Mouse (Mus musculus) left cerebral cortex, postnatal 4 days (tissue): ENCODE measurements around the gene 1700016K19Rik. TPM values are rescaled to one million over a fixed set of nuclear protein-coding genes. Genes with fewer than 3 reads are reported as not detected.

Experiments
- DNase-seq: peaks from one replicate; pipeline ENCODE4 v3.0.0-alpha.2; 2022
- intact Hi-C: fragments of 180-260 bp; cut with DNase I; formaldehyde crosslinking; loops from one replicate; pipeline ENCODE4 v1.15.1; 2025
- total RNA-seq, 2 experiments: library from RNA; stranded (reverse); gene quantifications; 2 replicates each; pipeline ENCODE4 v1.2.3; 2021

1700016K19Rik gene
- total RNA-seq, result 1 to 10 TPM; 4.6 to 4.8 TPM

DNA sequence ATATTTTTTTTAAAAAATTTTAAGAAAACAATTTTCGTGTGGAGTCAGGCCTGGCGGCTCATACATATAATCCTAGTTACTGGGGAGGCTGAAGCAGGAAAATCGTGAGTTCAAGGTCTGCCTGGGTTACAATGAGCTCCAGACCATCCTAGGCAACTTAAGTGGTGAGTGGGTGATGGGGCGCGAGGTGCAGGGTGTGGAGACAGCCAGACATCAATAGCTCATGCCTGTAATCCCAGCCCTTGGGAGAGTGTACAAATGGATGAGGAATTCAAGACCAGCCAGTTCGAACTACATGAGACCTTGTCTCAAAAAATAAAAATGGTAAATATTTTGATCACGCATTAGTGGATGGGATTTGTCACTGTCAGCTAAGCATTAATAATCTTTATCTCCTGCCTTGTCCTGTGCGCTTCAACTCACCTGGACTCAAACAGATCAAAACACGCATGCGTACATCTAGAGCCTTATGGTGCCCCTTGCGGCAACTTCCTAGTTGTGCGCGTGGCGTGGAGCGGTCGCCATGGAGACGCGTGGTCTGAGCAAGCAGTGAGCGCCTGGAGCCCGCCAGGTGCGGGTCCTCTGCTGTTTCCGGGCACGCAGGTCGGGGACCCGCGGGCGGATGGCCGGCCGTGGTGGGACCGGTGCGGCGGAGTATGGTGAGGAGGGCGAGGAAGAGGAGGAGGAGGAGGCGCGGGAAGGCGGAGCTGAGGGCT is at the start of gene 1700016K19Rik:
TSS of gene 1700016K19Rik (plus strand) at position 473 of the 716 bp plus-strand sequence.
- peak; percentile 81 for DNase-seq
- intact Hi-C loops, result no loop called here

- intact Hi-C loops, result no loop called here
- no peak for DNase-seq
Measured at GRCm38 (mm10) chr11:75950459-75950858, 49.3 kb upstream of the 1700016K19Rik start.

DNA sequence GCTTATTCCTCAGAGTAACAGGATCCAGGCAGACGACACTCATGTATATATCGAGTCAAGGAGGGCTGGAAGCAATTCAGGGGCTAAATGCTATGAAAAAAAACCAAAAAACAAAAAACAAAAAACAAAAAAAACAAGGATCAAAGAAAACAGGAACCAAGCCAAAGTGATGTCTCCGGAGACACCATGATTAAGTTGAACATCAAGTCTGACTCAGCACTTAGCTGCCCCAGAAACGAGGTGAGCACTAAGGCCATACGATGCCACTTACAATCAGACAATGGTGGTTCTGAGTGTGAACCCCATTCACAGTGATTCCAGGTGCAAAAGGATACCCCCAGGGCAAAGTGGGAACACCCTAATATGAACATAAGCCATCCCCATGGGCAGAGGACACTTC is 47.8 kb upstream of the 1700016K19Rik start:
- intact Hi-C loops, result no loop called here
- DNase-seq, result no peak

GRCm38 (mm10) chr11:75954896-75955295 is 44.8 kb upstream of the 1700016K19Rik start:
- intact Hi-C loops, result no loop called here
- no peak for DNase-seq

GRCm38 (mm10) chr11:75956651-75957050 is 43.1 kb upstream of the 1700016K19Rik start:
- intact Hi-C loops, result no loop called here
- DNase-seq, result no peak

GRCm38 (mm10) chr11:75957124-75957832 is 42.4 kb upstream of the 1700016K19Rik start:
- intact Hi-C loops, result no loop called here
- no peak for DNase-seq

GRCm38 (mm10) chr11:75961782-75962181 is 37.9 kb upstream of the 1700016K19Rik start:
- DNase-seq, result no peak
- intact Hi-C loops, result loop anchor here (10.0 kb wide), 1 partner anchor 433 kb away; the partner anchor contains the start of gene Nxn

GRCm38 (mm10) chr11:75963730-75964475 is 35.8 kb upstream of the 1700016K19Rik start:
- peak; percentile 63 for DNase-seq
- intact Hi-C loops, result loop anchor here (10.0 kb wide), 1 partner anchor 431 kb away; the partner anchor contains the start of gene Nxn

DNA sequence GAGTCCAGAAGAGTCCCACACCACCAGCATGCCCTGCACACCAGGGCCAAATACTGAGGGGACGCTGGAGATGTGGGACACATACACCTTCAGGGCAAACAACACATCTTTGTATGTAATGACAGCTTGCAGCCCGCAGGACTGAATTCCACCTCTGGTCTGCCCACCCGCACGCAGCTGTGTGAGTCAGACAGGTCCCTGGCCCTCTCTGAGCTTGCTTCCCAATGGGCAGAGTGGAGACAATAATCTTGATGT is 35.3 kb upstream of the 1700016K19Rik start:
- intact Hi-C loops, result loop anchor here (10.0 kb wide), 1 partner anchor 430 kb away; the partner anchor contains the start of gene Nxn
- no peak for DNase-seq

DNA sequence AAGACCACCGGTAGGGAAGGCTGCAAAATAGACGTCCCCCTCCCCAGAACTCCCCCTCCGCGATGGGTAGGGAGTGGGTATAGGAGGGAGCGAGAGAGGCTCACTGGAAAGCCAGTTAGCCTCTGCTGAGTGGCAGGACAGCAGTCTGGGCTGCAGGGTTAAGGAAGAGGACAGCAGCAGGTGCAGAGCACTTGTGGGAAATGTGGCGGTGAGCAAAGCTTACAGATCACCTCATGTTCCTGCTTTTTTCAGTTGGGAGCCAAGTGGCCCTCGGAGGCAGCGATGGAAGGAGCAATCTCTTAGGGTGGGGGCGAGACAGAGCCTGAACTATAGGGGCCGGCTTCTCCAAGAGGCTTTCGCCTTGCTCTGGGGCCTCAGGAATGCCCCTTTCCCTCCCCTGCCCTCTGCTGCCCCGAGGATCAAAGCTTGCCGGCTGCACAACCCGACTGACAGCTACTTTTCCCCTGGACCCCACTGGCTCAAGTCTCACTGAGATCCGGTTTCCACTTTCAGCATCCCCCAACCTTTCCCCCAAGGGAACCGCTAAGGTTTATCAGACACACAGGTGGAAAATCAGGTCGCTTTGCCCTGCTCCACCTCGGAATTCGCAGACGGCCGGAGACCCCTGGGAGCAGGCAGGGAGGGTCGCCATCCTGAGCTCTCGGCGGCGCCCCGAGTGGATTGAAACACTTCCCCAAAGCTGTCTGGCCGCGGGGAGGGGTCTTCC is 33.9 kb upstream of the 1700016K19Rik start:
- DNase-seq, result no peak
- intact Hi-C loops, result loop anchor here (5.0 to 10.0 kb wide), 3 partner anchors 169 to 429 kb away; partner anchors contain the start of genes Doc2b and Nxn

DNA sequence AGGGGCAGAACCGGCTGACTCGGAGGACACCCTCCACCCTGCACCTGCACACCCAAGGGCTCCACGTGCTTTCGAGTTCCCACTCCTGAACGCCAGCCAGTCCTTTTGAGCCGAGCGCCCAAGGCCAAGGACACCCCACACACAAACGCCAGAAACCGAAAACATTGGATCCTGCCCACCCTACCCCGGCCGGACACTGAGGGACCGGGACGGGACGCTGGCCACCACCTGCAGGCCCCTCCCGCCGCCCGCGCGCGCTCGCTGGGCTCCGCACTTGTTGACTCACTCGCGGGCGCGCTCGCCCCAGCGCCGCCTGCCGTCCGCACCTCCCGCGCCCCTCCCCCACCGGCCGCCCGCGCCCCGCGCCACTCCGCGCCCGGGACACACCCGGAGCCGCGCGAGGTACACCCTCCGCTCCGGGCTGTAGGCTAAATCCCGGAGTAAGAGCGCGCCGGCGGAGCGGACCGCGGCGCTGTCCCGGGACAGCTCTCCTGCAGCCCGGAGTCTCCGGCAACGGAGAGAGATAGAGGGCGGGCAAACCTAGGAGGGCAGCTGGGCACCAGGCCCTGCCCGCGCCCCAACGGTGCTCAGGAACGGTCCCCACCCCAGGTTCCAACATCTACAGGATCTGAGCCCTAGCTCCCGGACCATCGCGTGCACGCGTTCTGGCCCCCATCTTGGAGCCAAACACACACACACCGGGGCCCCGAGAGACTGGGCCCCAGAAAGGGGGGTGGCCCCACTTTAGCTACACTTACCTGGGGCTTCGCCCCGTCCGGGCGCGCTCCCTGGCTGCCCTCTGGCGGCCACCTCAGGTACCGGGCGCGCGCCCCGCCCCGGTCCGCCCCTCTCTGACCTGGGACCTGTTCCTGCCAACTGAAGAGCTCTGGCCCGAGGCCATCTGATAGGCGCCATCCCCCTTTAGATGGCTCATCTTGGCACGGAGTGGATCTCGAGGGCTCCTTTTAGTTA is 33.0 kb upstream of the 1700016K19Rik start:
- intact Hi-C loops, result loop anchor here (5.0 to 10.0 kb wide), 3 partner anchors 169 to 428 kb away; partner anchors contain the start of genes Doc2b and Nxn
- peak; percentile 72 for DNase-seq

DNA sequence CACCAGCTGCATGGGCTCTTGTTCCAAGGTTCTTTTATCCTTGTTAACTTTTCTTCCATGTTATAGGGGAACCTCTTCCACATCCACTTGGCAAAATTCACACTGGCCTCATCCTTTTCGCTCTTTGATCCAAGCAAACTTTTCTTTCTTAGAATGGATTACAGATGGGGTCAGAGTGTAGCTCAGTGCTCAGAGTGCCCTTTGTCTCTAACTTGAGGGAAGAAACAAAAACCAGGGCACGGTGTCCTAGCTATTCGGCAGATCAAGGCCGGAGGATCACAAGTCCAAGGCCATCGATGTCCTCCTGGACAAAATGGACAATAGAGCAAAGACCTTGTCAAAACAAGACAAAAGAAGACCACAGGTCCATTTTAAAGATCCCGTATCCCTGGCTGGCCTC is 31.0 kb upstream of the 1700016K19Rik start:
- intact Hi-C loops, result loop anchor here (5.0 to 10.0 kb wide), 3 partner anchors 171 to 426 kb away; partner anchors contain the start of genes Doc2b and Nxn

DNA sequence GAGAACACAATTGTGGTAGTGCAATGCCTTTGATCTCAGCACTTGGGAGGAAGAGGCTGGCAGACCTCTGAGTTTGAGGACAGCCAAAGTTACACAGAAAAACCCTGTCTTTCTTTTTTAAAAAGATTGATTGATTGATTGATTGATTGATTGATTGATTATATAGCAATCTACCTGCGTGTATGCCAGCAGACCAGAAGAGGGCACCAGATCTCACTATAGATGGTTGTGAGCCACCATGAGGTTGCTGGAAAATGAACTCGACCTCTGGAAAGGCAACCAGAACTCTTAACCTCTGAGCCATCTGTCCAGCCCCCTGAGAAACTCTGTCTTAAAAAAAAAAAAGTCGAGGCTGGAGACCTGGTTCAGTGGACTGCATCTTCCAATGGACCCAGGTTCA is 29.1 kb upstream of the 1700016K19Rik start:
- intact Hi-C loops, result no loop called here
- DNase-seq, result no peak

More for the DNA sequence above, 31.0 kb upstream of the 1700016K19Rik start:
- DNase-seq, result no peak

- intact Hi-C loops, result no loop called here
- DNase-seq, result no peak
Measured at GRCm38 (mm10) chr11:75972188-75972587, 27.5 kb upstream of the 1700016K19Rik start.

- no peak for DNase-seq
- intact Hi-C loops, result no loop called here
Measured at GRCm38 (mm10) chr11:75972916-75973567, 26.7 kb upstream of the 1700016K19Rik start.

DNA sequence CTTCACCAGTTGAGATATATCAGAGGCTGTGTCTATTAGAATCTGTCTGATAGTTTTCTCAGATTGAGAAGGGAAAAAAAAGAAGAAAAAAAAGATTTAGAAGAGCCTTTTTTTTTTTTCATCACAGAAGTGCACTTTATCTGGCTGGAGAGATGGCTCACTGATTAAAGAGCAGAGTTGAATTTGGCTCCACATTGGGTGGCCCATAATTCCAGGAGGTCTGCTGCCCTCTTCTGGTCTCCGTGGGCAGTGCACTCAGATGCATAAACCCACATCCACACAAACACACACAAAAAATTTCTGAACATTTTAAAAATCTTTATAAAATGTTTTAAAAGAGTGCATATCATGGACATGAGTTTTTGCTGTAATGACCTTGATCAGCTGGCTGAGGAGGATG is 25.7 kb upstream of the 1700016K19Rik start:
- no peak for DNase-seq

DNA sequence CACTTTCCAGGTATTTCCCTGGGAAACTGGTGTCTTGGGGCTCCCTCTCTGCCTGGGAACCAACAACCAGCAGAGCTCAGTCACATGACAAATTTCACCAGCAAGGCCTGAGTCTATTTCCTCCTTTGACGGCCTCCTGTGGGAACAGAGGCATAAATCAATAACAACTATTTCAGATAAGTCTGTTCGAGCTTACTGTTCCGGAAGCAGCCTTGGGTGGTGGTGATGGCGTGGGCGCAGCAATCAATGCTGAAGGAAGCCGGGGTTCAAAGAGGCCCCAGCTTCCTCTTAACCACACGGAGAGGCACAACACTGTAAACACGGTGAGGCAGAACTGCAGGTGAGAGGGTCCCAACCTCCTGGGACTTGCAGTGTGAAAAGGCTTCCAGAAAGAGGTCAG is 23.0 kb upstream of the 1700016K19Rik start:
- DNase-seq, result no peak
- intact Hi-C loops, result no loop called here

More for the DNA sequence above, 25.7 kb upstream of the 1700016K19Rik start:
- intact Hi-C loops, result no loop called here

DNA sequence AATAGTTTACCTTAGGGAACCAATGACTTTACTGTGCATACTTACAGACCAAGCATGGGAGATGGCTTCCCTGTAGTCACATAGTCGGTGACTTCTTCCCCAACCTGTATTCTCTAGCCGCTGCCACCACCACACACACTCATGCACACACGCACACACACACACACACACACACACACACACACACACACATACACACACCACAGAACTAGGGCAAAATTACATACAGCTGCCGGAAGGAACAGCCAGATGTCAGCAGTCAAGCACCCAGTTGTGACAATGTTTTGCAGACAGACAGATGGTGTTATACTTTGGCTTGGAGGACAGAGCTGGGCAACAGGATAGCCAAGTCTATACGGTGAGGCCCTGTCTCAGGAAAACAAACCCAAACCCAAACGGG is 21.7 kb upstream of the 1700016K19Rik start:
- DNase-seq, result no peak
- intact Hi-C loops, result no loop called here

GRCm38 (mm10) chr11:75980413-75980812 is 19.3 kb upstream of the 1700016K19Rik start:
- intact Hi-C loops, result no loop called here
- DNase-seq, result no peak
